ENCODE assay signal across 10 mouse cellular contexts in the genomic region with DNA sequence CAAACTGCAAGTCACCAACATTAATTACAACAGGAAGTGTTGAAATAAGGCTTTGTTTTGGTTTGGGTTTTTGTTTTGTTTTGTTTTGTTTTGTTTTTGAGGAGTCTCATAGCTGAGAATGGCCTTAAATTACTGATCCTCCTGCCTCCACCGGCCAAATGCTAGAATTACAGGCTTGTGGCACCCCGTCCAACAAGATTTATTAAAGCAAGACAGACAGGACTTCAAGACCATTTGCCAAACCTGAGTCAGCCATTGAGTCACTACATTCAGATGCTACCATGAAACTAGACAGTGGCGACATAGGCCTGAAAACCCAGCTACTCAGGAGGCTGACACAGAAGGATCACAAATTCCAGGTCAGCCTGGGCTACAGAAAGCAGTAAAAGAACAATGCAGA. TPM values are rescaled to one million over a fixed set of nuclear protein-coding genes. Genes with fewer than 3 reads are reported as not detected.
DNase-seq lines count a peak whose midpoint lies in the region; ATAC-seq and TF ChIP-seq lines count a peak whose summit lies in the region.
"Had no signal": no experiment of that assay in that cellular context is flagged by ENCODE, and none has a peak within 500 bp of the region (broad histone marks: within the 10 kb centered on the region; RNA-seq: fewer than 3 reads in every experiment).

No protein-coding gene starts in this region.

- TF ChIP-seq EP300 in CH12.LX (IDR thresholded peaks at IDR 0.05; ENCODE audit: low read length): no peak

- H3K79me2 ChIP-seq in CH12.LX (replicated peaks; ENCODE audit: control insufficient read depth, extremely low read depth, insufficient read depth, poor library complexity, severe bottlenecking): peaks cover 14% of the 10 kb centered on the region

- dilution Hi-C loops in CH12.LX (cut with MboI; ENCODE audit: extremely low pct_ligation_motif_present, extremely low pct_unique_long_range_greater_than_20kb, low sequenced_read_pairs): no loop called here

- TF ChIP-seq RAD21 in CH12.LX (IDR thresholded peaks at IDR 0.05; ENCODE audit: low read depth, low read length): peak; percentile 31

- peak in 1 of 2 experiments; percentile 36; a peak in 2 of 4 replicates for TF ChIP-seq CTCF in CH12.LX (conservative IDR thresholded peaks at IDR 0.05 in 1 of 2, IDR thresholded peaks at IDR 0.05 in 1 of 2; ENCODE audit: low read depth in 2 of 2, low read length in 2 of 2)
- TF ChIP-seq CTCF in brain, embryonic 14.5 days (IDR thresholded peaks at IDR 0.05; ENCODE audit: borderline replicate concordance, extremely low read depth, insufficient read depth, insufficient read length): peak; percentile 7; the same call in 1 of the 2 replicates

- intact Hi-C loops in heart, postnatal 36 days (cut with DNase I): no loop called here

- in situ Hi-C loops in CH12.LX (cut with MboI; ENCODE audit: low pct_ligation_motif_present, low pct_unique_long_range_greater_than_20kb, low sequenced_read_pairs): loop anchor here (5.0 kb wide), 1 partner anchor 54 kb away; no protein-coding TSS in a partner anchor

- no peak overlapping the region for H3K4me3 ChIP-seq in kidney, embryonic 15.5 days (replicated peaks)
- no peak overlapping the region for H3K4me3 ChIP-seq in CH12.LX (replicated peaks in 1 of 3; ENCODE audit: low read depth in 2 of 3, low read length in 2 of 3, poor library complexity in 1 of 3)
- H3K4me3 ChIP-seq: limb, embryonic 12.5 days had no signal

- H3K4me2 ChIP-seq in kidney, embryonic 15.5 days: no peak overlapping the region
- no peak overlapping the region for H3K4me2 ChIP-seq in CH12.LX (ENCODE audit: insufficient read depth, low read depth, poor library complexity, severe bottlenecking)

- DNase-seq in kidney, adult 18-20 months: no peak
- DNase-seq in CH12.LX (ENCODE audit: extremely low read depth): no peak
- DNase-seq in brain, embryonic 14.5 days (ENCODE audit: low read depth): no peak
- no peak for DNase-seq in right cerebral cortex, postnatal 10 days (ENCODE audit: low spot score in 2 of 2)
- no peak for DNase-seq in urinary bladder, adult 2 months (ENCODE audit: low spot score)
- DNase-seq in heart, postnatal 36 days: no peak

- no peaks in the 10 kb centered on the region for H3K9me3 ChIP-seq in kidney, embryonic 15.5 days (replicated peaks)
- no peaks in the 10 kb centered on the region for H3K9me3 ChIP-seq in CH12.LX (replicated peaks; ENCODE audit: low read length)
- H3K9me3 ChIP-seq: embryonic facial prominence, embryonic 15.5 days; limb, embryonic 12.5 days had no signal

- peaks cover 35% of the 10 kb centered on the region for H3K4me1 ChIP-seq in kidney, embryonic 15.5 days
- H3K4me1 ChIP-seq in CH12.LX (ENCODE audit: control insufficient read depth in 1 of 2, insufficient read depth in 2 of 2): peaks cover 19 to 25% of the 10 kb centered on the region in 2 experiments

- H3K27ac ChIP-seq in kidney, embryonic 15.5 days: peak overlapping the region; percentile 95; the same call in 1 of the 2 replicates
- no peak overlapping the region for H3K27ac ChIP-seq in CH12.LX (ENCODE audit: insufficient read depth, low read depth)
- H3K27ac ChIP-seq: embryonic facial prominence, embryonic 15.5 days; limb, embryonic 12.5 days had no signal

- WGBS in kidney, embryonic 15.5 days: 42% methylated on average over 3 of the region's 3 CpGs

- H3K27me3 ChIP-seq in kidney, embryonic 15.5 days: no peaks in the 10 kb centered on the region
- peaks cover 5% of the 10 kb centered on the region for H3K27me3 ChIP-seq in CH12.LX (replicated peaks)
- H3K27me3 ChIP-seq: embryonic facial prominence, embryonic 15.5 days; limb, embryonic 12.5 days had no signal

- H3K9ac ChIP-seq in kidney, embryonic 15.5 days: no peak overlapping the region
- no peak overlapping the region for H3K9ac ChIP-seq in CH12.LX (ENCODE audit: insufficient read depth, low read depth)
- H3K9ac ChIP-seq: embryonic facial prominence, embryonic 15.5 days; limb, embryonic 12.5 days had no signal

- TF ChIP-seq POLR2A in CH12.LX (IDR thresholded peaks at IDR 0.05; ENCODE audit: low read depth, low read length): no peak
- no peak for TF ChIP-seq POLR2A in brain, embryonic 14.5 days (IDR thresholded peaks at IDR 0.05; ENCODE audit: borderline replicate concordance, extremely low read depth, insufficient read depth, insufficient read length, poor library complexity, severe bottlenecking)

- no peak for ATAC-seq in kidney, embryonic 15.5 days (replicated peaks; ENCODE audit: low FRiP score)
- peak; percentile 32 for ATAC-seq in megakaryocyte progenitor cell, adult 5-6 weeks (replicated peaks; ENCODE audit: poor library complexity)

- H3K36me3 ChIP-seq in kidney, embryonic 15.5 days: no peaks in the 10 kb centered on the region
- peaks cover 0 to 8% of the 10 kb centered on the region in 2 experiments for H3K36me3 ChIP-seq in CH12.LX (replicated peaks in 1 of 2; ENCODE audit: control insufficient read depth in 1 of 2, insufficient read depth in 1 of 2, low read length in 1 of 2)
- H3K36me3 ChIP-seq: embryonic facial prominence, embryonic 15.5 days; limb, embryonic 12.5 days had no signal

TF ChIP-seq in CH12.LX, 34 proteins besides CTCF, POLR2A, EP300 and RAD21:
- TF ChIP-seq SMC3 (IDR thresholded peaks at IDR 0.05; ENCODE audit: low read depth, low read length) (peak; percentile 27; the same call in 1 of the 2 replicates), UBTF (IDR thresholded peaks at IDR 0.05; ENCODE audit: low read depth, low read length) (no peak)

RNA-seq across cellular contexts. Expression of a gene that starts 1.8 kb away (rescaled TPM):
- polyA plus RNA-seq in kidney, embryonic 15.5 days (2015; fragmentation: Nextera tagmentation; extraction: Ambion mirVana): 23.7 and 25.2 TPM in 2 replicates
- total RNA-seq in CH12.LX (2012; rRNA removed) (5.8 and 6.7 TPM in 2 replicates), CH12.LX (2014; rRNA removed) (6.3 and 7.4 TPM in 2 replicates)
- 43.7 and 56.1 TPM in 2 replicates for polyA plus RNA-seq in CH12.LX (2012; ENCODE audit: insufficient read length, low read depth)
- polyA plus RNA-seq in brain, embryonic 14.5 days (2012; rRNA removed): 23.2 and 24.4 TPM in 2 replicates
- 79.4 and 85.9 TPM in 2 replicates for total RNA-seq in megakaryocyte progenitor cell, adult 5-6 weeks (2015)
- 23.2 and 26.7 TPM in 2 replicates for total RNA-seq in megakaryocyte progenitor cell, adult 5-6 weeks (2017)
- 27.4 and 27.9 TPM in 2 replicates for polyA plus RNA-seq in urinary bladder, adult 2 months (2012; rRNA removed)
- 10 to 100 TPM; 18.5 to 20.7 TPM for total RNA-seq in heart, postnatal 36 days (2021)

RNA-seq across cellular contexts. Expression of a gene that starts 1.9 kb away (rescaled TPM):
- 54.5 and 54.9 TPM in 2 replicates for polyA plus RNA-seq in kidney, embryonic 15.5 days (2015; fragmentation: Nextera tagmentation; extraction: Ambion mirVana)
- total RNA-seq in CH12.LX (2012; rRNA removed) (26.4 and 27.6 TPM in 2 replicates), CH12.LX (2014; rRNA removed) (34.8 and 38.0 TPM in 2 replicates)
- polyA plus RNA-seq in CH12.LX (2012; ENCODE audit: insufficient read length, low read depth): 26.4 and 28.6 TPM in 2 replicates
- polyA plus RNA-seq in brain, embryonic 14.5 days (2012; rRNA removed): 68.8 and 70.6 TPM in 2 replicates
- 35.9 and 43.6 TPM in 2 replicates for total RNA-seq in megakaryocyte progenitor cell, adult 5-6 weeks (2015)
- total RNA-seq in megakaryocyte progenitor cell, adult 5-6 weeks (2017): 45.4 and 48.0 TPM in 2 replicates
- 36.6 and 38.2 TPM in 2 replicates for polyA plus RNA-seq in urinary bladder, adult 2 months (2012; rRNA removed)
- 10 to 100 TPM; 19.3 to 24.8 TPM for total RNA-seq in heart, postnatal 36 days (2021)
